Mouse (Mus musculus) lung, adult 2 months (tissue): ENCODE results near the gene Pde4b. TPM values are rescaled to one million over a fixed set of nuclear protein-coding genes. Genes with fewer than 3 reads are reported as not detected.

Source experiments
- DNase-seq: peaks from one replicate; pipeline ENCODE4 v3.0.0; 2022
- H3K4me1 ChIP-seq: fragments of 200-500 bp; 2 replicates; pipeline ENCODE4 v1.6.1; 2011; ENCODE audit warnings: low read length; ENCODE audit not compliant: control insufficient read depth, insufficient read depth
- H3K4me3 ChIP-seq: fragments of 200-500 bp; replicated peaks from 2 replicates; pipeline ENCODE3; 2011; ENCODE audit warnings: low read depth, mild to moderate bottlenecking, control low read depth, low read length; ENCODE audit errors: extremely low read depth
- CTCF ChIP-seq: fragments of 200-500 bp; IDR thresholded peaks from 2 replicates; pipeline ENCODE4 v1.5.1; 2011; ENCODE audit warnings: mild to moderate bottlenecking, low read length, control low read depth; ENCODE audit not compliant: insufficient read depth
- POLR2A ChIP-seq: fragments of 200-500 bp; IDR thresholded peaks from 2 replicates; pipeline ENCODE4 v1.6.1; 2011; ENCODE audit warnings: low read depth, mild to moderate bottlenecking, control low read depth, low read length, borderline replicate concordance; ENCODE audit errors: extremely low read depth
- WGBS: fragments of 180-500 bp; shearing (Covaris S2); methylation state at CpG from one replicate; pipeline ENCODE4 v1.1.7; 2018; 5-methylcytosine and 5-hydroxymethylcytosine counted together
- polyA plus RNA-seq: library from polyadenylated mRNA; depleted of rRNA; stranded (reverse); fragments of >200 nt; gene quantifications from 2 replicates; pipeline ENCODE4 v1.2.3, GENCODE M21; 2012

Pde4b gene
- polyA plus RNA-seq, 1 experiment: 23.1 TPM

DNA sequence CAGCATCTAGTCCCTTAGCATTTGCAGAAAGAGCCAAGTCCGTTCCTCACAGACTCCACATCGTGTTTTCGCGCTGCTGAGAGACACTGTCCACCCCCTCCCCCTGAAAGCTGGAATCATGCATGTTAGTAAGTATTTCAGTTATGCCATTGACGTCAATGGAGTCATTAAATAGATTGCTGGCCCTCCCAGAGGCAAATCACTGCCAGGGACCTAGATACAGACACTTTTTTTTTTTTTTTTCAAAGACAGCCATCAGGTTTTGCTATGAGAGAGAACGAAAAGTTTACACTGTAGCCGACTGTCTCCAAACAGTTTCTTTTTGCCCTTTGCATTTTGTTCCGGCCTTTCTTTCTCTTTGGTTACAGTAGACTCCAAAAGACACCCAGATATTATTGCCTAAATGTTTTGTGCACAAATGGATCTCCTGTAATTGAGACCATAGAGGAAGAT is 423.6 kb downstream of the Pde4b start:
- WGBS: 8% methylated on average over 8 of the region's 8 CpGs
- H3K4me1 ChIP-seq: peaks cover 15% of the 10 kb centered on the region
- DNase-seq: peak; percentile 68
- peak overlapping the region; percentile 18 for H3K4me3 ChIP-seq
- TF ChIP-seq CTCF (no peak), POLR2A (no peak)

- TF ChIP-seq CTCF (no peak), POLR2A (no peak)
- DNase-seq: peak; percentile 41
- peak overlapping the region; percentile 31 for H3K4me3 ChIP-seq
Observed at GRCm38 (mm10) chr4:102511511-102511910, 424.2 kb downstream of the Pde4b start.

GRCm38 (mm10) chr4:102512940-102513339 is 425.6 kb downstream of the Pde4b start:
- Histone ChIP-seq H3K4me1 (peaks cover 17% of the 10 kb centered on the region), H3K4me3 (no peak overlapping the region)
- no peak for DNase-seq
- WGBS: 74% methylated on average over 7 of the region's 7 CpGs
- TF ChIP-seq CTCF (no peak), POLR2A (no peak)

More at GRCm38 (mm10) chr4:102511511-102511910, 424.2 kb downstream of the Pde4b start:
- WGBS: 4% methylated on average over 11 of the region's 11 CpGs
- peaks cover 15% of the 10 kb centered on the region for H3K4me1 ChIP-seq

GRCm38 (mm10) chr4:102513514-102513913 is 426.2 kb downstream of the Pde4b start:
- Histone ChIP-seq H3K4me3 (no peak overlapping the region), H3K4me1 (peaks cover 19% of the 10 kb centered on the region)
- no peak for DNase-seq
- WGBS: 80% methylated on average over 5 of the region's 5 CpGs
- no peak for TF ChIP-seq POLR2A
- no peak for TF ChIP-seq CTCF

- no peak overlapping the region for H3K4me3 ChIP-seq
- no peak for DNase-seq
- H3K4me1 ChIP-seq: peaks cover 17% of the 10 kb centered on the region
- WGBS: 55% methylated on average over 3 of the region's 3 CpGs
- no peak for TF ChIP-seq POLR2A
- TF ChIP-seq CTCF: no peak
Observed at GRCm38 (mm10) chr4:102514972-102515835, 427.9 kb downstream of the Pde4b start.

DNA sequence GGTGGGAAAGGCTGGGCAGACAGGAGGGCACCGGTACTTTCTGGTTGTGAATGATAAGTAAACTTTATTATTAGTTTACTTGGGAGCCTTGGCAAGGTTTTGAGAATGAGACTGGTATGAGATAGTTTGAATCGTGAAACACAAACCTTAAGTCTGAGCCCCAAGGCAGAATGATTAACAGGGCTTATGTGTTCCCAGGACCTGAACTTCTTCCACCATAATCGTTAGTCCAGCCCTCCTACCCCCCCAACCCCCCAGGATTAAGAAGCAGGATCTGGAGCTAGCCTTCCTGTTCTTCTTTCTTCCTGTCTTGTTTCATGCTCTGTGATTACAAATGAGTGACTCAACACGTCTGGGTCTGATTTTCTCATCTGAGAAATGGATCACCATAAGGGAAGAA is 429.1 kb downstream of the Pde4b start:
- Histone ChIP-seq H3K4me3 (no peak overlapping the region), H3K4me1 (peaks cover 13% of the 10 kb centered on the region)
- no peak for DNase-seq
- WGBS: 47% methylated on average over 4 of the region's 4 CpGs
- TF ChIP-seq CTCF (no peak), POLR2A (no peak)

DNA sequence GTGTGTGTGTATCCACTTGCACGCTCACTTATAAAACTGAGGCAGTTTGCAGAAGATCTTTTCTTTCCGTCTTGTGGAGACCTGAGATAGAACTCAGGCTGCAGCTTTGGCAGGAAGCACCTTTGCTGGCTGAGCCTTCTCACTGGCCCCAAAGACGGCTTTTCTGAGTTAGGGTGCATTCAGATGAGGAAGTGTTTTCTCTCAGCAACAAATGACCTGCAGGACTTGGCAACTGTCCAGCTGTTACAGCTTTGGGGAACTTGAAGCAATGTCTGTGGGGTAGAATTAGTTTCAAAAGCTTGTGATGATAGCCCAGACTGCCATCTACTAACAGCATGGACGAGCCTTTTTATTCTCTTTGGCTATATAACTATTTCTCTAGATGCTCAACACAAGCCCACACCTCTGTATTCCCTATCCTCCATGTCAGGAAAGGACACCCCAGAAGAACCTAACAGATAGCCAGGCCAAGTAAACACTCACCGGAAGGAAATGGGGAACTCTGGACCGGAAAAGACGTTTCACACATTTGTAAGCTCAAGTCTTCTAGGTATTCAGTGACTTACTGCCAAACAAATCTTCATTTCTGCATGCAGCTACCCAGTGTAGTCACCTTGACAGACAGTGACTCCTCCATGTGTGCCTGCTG is 429.8 kb downstream of the Pde4b start:
- H3K4me1 ChIP-seq: peaks cover 8% of the 10 kb centered on the region; the same call in 1 of the 2 replicates
- TF ChIP-seq CTCF: no peak
- no peak for TF ChIP-seq POLR2A
- 32% methylated on average over 7 of the region's 7 CpGs for WGBS
- no peak for DNase-seq
- no peak overlapping the region for H3K4me3 ChIP-seq

DNA sequence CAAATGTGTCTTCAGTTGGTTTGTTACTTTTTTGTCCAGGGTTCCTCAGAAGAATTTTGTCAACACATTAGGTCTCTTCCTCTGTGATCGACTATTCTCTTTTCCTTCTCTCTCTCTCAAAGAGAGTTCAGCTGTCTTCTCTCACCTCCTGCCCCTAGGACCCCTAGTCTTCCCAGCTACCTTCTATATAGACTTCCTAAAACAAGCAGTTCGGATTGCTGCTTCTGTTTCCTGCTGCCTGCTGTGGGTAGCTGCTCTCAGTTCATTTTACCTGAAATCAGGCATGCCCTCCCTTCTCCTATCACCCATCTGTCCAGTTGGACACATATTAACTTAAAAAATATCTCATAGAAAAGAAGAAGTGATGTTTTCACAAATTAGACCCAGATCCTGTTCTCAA is 430.3 kb downstream of the Pde4b start:
- no peak overlapping the region for H3K4me3 ChIP-seq
- TF ChIP-seq CTCF (no peak), POLR2A (no peak)
- DNase-seq: no peak
- 39% methylated on average over 2 of the region's 2 CpGs for WGBS
- H3K4me1 ChIP-seq: peaks cover 6% of the 10 kb centered on the region; the same call in 1 of the 2 replicates

DNA sequence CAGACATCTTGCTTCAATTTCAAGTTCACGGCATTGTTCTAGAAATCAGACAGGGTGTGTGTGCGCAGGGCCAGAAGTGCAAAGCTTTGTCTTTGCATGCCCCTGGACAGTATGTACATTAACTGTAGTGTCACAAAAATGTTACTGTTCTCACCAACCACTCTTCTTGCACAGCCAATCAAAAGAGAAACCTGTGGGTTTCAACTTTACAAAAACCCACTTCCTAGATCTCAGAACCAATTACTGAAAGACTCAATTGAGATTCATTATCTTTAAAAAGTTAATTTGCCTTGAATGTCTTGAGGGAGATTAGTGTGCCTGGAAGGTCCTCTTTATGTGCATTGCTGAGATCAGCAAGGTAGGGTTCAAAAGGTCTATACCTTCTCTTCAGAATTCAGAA is 431.0 kb downstream of the Pde4b start:
- no peak for TF ChIP-seq POLR2A
- no peak for TF ChIP-seq CTCF
- WGBS: 92% methylated on average over 2 of the region's 2 CpGs
- peaks cover 6% of the 10 kb centered on the region; the same call in 1 of the 2 replicates for H3K4me1 ChIP-seq

More for the DNA sequence above, 431.0 kb downstream of the Pde4b start:
- H3K4me3 ChIP-seq: no peak overlapping the region
- no peak for DNase-seq
